Mouse (Mus musculus): ENCODE measurements around the gene Mlf1.
A peak's percentile ranks its signal among the peaks of the same experiment; 100 is the strongest.

Gene Mlf1

GRCm38 (mm10) chr3:67373872-67374271, at the start of gene Mlf1:
Gene Mlf1 (plus strand): TSS chr3:67374097.
- DNase-seq: peak; percentile 60 to 67

GRCm38 (mm10) chr3:67339558-67339957, 34.3 kb upstream of the Mlf1 start:
- DNase-seq: no peak

GRCm38 (mm10) chr3:67340921-67341320, 33.0 kb upstream of the Mlf1 start:
- no peak for DNase-seq

- DNase-seq: no peak
Observed at GRCm38 (mm10) chr3:67343004-67343662, 30.8 kb upstream of the Mlf1 start.

- peak in 1 of 2 experiments; percentile 6 for DNase-seq
Observed at GRCm38 (mm10) chr3:67344599-67344998, 29.3 kb upstream of the Mlf1 start.

GRCm38 (mm10) chr3:67346674-67347073, 27.2 kb upstream of the Mlf1 start:
- no peak for DNase-seq

- no peak for DNase-seq
Observed at GRCm38 (mm10) chr3:67351406-67352127, 22.3 kb upstream of the Mlf1 start.

GRCm38 (mm10) chr3:67352128-67352762, 21.7 kb upstream of the Mlf1 start:
- no peak for DNase-seq

- no peak for DNase-seq
Observed at GRCm38 (mm10) chr3:67352763-67353149, 21.1 kb upstream of the Mlf1 start.

GRCm38 (mm10) chr3:67358376-67358775, 15.5 kb upstream of the Mlf1 start:
- no peak for DNase-seq

- DNase-seq: no peak
Observed at GRCm38 (mm10) chr3:67366087-67366892, 7.6 kb upstream of the Mlf1 start.

GRCm38 (mm10) chr3:67367481-67367880, 6.4 kb upstream of the Mlf1 start:
- DNase-seq: no peak

- DNase-seq: no peak
Observed at GRCm38 (mm10) chr3:67369407-67370079, 4.4 kb upstream of the Mlf1 start.

GRCm38 (mm10) chr3:67372194-67372593, 1.7 kb upstream of the Mlf1 start:
- DNase-seq: no peak

GRCm38 (mm10) chr3:67372781-67373180, 1.1 kb upstream of the Mlf1 start:
- DNase-seq: no peak

- no peak for DNase-seq
Observed at GRCm38 (mm10) chr3:67374360-67374778, 472 bp downstream of the Mlf1 start.

- DNase-seq: no peak
Observed at GRCm38 (mm10) chr3:67375063-67375462, 1.2 kb downstream of the Mlf1 start, which contains the start of gene Gm17402. Gene Gm17402 (minus strand): TSS chr3:67375163.

- no peak for DNase-seq
Observed at GRCm38 (mm10) chr3:67378215-67378614, 4.3 kb downstream of the Mlf1 start.

- no peak for DNase-seq
Observed at GRCm38 (mm10) chr3:67429338-67429998, 55.6 kb downstream of the Mlf1 start.

GRCm38 (mm10) chr3:67429999-67430380, 56.1 kb downstream of the Mlf1 start, which contains the start of gene Gfm1:
Gene Gfm1 (plus strand): TSS chr3:67430096.
- peak; percentile 79 to 80 for DNase-seq

GRCm38 (mm10) chr3:67434011-67434410, 60.1 kb downstream of the Mlf1 start:
- DNase-seq: no peak

- no peak for DNase-seq
Observed at GRCm38 (mm10) chr3:67447143-67447542, 73.2 kb downstream of the Mlf1 start.
